Mouse (Mus musculus): Measurements from ENCODE around the gene Slc5a4a.
A peak's percentile ranks its signal among the peaks of the same experiment; 100 is the strongest.

The Slc5a4a gene

DNA sequence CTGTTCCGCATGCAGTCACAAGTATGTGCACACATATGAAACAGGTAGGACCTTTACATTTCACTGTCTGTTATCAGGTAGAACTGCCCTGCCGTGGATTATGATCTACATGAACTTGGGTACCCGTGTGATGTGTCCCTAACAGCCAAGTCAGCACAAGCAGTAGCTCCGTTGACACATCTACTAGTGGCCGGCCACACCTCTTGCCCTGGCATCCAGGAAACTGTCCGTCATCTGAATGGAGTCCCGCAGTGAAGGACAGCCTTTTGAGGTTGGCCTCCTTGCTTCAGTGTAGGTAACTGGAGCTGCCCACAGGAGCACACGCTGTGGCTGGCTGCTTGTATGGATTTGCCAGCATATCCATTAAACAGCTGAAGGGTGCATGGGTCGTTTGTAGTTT, 71.0 kb downstream of the Slc5a4a start:
- no peak for DNase-seq (ENCODE audit: low spot score)

DNA sequence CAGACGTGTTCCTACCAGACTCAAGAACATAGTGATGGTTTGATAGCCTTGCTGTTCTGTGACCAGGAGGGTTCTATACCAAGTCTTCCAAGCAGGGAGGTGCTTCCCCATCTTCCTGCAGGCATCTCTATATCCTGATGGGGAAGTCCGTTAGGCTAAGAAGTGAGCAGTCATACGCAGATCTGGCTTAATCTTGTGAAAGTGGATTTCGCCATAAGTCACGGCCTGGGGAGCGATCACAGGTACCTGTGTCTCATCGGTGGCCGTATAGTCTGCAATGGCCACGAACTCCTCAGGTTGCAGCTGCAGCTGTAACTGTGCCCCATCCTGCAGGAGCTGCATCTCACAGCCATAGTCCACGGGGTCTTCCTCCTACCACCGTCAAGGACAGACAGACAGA, 78.7 kb downstream of the Slc5a4a start:
- DNase-seq (ENCODE audit: low spot score): no peak

DNA sequence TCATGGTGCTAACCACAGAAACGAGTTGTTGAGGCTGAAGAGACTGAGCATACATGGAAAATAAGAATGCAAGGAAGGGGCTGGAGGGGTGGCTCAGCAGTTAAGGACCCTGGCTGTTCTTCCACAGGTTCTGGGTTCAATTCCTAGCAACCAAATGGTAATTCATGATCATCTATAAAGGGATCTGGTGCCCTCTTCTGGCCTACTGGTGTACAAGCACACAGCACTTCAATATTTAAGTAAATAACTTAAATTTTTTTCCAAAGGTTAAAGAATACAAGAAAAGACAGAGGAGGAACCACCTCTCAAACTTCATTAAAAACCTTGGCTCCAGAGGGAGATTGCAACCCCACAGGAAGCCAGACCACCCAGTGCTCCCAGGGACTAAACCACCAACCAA, 82.4 kb downstream of the Slc5a4a start:
- no peak for DNase-seq (ENCODE audit: low spot score)

DNA sequence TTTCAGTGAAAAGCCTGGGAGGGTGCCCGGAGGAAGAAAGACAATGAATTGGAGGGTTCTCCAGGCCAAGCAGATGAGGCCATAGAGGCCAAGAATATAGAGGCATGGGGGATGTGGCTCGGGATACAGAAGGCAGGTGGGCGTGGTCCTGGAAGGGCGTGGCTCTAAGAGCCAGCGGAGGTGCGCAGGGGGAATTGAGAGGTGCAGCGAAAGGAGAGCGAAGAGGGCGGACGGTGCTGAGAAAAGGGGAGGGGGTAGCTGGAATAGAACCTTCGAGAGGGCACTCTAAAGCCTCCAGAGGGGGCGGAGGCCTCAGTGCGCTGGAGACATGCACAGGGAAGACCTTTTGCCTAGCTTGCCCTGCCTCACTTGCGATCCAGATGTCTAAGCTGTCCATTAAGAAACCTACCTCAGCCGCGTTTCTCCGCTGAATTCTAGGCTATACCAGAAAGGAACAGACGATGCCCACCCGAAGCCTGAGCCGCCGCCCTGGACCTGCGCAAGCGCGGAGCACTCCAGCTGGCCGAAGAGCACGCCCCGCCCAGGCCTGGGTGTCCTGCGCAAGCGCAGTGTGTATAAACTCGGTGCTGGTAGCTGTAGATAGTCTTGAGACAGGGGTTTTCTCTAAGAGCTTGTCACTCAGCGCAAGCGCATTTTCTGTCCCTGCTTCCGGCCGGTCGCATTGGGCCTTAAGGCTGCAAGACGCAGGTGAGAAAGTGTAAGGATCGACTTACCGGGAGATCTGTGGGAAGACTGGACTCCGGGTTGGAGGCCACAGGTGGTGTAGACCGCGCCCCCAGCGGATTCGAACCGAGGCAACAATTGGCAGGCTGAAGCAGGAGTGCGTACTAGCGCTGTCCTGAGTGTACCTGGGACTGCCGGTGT, 90.3 kb downstream of the Slc5a4a start, which contains the start of gene Prmt2:
Gene Prmt2 (minus strand): TSS at position 525 of the 885 bp plus-strand sequence.
- DNase-seq (ENCODE audit: low spot score): peak; percentile 94

Measured in lung, postnatal 25 days (tissue).